Mouse (Mus musculus): ENCODE results near the gene Rad51b. TPM values are rescaled to one million over a fixed set of nuclear protein-coding genes. Genes with fewer than 3 reads are reported as not detected.
A peak's percentile ranks its signal among the peaks of the same experiment; 100 is the strongest.

The Rad51b gene
- polyA plus RNA-seq, 1 experiment from 2014 or later = 6.4 TPM

DNA sequence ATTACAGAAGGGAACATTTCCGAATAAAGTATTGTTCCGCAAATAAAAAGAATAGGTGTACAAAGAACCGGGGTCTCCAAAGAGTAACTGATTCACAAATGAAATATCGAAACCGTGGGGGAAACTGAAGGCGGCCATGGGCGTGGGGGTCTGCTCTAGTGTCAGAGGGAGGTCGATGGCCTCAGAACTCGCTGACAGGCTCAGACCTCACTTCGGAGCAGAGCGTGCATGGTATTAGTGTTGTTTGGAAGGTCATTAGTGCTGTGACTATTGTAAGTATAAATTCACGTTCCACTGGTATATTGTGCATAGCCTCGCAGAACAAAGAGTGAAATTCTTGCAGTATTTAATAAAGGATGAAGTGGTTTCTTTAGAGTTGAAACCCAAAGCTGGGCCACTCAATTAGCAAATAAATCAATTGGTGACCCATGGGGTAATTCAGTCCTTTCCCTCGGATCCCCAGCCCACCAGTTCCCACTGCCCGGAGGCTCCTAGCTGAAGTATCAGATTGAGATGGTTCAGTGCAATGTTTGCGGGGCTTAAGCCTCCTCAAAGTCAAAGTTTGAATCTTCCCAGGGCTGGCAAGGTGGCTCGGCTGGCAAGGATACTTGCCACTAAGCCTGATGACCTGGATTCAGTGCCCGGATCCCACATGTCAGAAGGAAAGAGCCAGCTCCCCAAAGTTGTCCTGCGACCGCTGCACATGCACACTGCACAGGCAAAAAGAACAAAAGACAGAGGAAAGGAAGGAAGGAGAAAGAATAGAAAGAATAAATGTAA is 517.4 kb downstream of the Rad51b start:
- H3K4me1 ChIP-seq = peaks cover 55% of the 10 kb centered on the region
- no peaks in the 10 kb centered on the region for H3K9me3 ChIP-seq
- H3K27me3 ChIP-seq (replicated peaks; ENCODE audit: low read depth, poor library complexity, severe bottlenecking) = peaks cover 24% of the 10 kb centered on the region
- no peak overlapping the region for H3K4me3 ChIP-seq
- peak overlapping the region; percentile 80 for H3K27ac ChIP-seq (replicated peaks)
- 52% methylated on average over 20 of the region's 20 CpGs for WGBS
- DNase-seq (ENCODE audit: low spot score) = no peak
- no peaks in the 10 kb centered on the region for H3K36me3 ChIP-seq (replicated peaks)

DNA sequence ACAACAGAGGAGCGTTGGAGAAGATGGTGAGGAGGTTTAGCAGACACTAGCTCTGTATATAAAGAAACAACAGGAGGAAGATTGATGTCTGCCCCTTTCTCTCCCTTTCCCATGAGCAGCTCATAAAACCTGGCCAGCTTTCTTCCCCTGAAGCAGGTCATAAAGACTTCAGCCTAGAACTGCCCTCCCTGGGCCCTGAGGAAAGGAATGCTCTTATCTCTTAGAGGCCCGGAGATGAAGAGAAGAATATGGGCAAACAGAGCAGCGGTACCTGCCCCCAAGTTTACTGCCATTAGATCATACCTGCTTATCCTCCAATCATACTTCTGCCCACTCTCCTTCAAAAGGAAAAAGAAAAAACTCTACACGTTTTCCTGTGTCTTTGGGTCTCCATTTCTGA is 519.2 kb downstream of the Rad51b start:
- peaks cover 18% of the 10 kb centered on the region for H3K27me3 ChIP-seq (replicated peaks; ENCODE audit: low read depth, poor library complexity, severe bottlenecking)
- no peaks in the 10 kb centered on the region for H3K36me3 ChIP-seq (replicated peaks)
- WGBS = 91% methylated on average over 4 of the region's 4 CpGs
- H3K9me3 ChIP-seq = no peaks in the 10 kb centered on the region
- H3K4me3 ChIP-seq = no peak overlapping the region
- no peak for DNase-seq (ENCODE audit: low spot score)
- peaks cover 62% of the 10 kb centered on the region for H3K4me1 ChIP-seq
- no peak overlapping the region for H3K27ac ChIP-seq (replicated peaks)

DNA sequence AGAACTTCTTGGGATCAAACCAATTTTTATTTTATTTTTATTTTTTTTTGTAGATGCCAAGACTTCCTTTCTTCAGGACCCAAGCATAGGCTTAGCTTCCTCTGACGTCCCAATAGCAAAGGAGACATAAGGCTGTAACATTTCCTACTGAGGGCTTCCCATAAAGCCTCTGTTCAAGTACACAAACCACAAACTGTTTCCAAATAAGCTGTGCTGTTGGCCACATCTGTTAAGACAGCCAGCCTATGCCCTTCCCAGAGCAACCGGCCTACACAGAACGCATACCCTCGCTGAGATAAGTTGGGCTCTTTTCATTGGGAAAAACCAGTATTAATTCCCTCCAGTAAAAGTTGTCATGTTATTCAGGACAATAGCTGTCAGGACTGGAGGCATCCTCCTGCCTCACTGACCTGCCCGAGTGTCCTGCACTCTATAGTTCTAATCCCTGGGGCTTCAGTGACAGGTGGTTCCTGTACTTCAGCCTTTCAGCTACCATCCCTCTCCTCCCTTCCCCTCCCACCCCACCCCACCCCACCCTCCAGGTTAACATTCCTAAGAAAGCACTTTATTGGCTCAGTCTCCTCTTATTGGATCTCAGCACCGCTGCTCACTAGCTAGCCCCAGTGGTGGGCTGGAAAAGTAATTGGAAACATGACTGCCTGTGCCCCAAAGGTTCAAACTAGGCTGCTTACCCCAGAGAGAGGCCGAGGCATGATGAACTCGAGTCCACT is 523.3 kb downstream of the Rad51b start:
- Histone ChIP-seq H3K9me3 (no peaks in the 10 kb centered on the region), H3K4me3 (no peak overlapping the region), H3K36me3 (replicated peaks) (no peaks in the 10 kb centered on the region), H3K27me3 (replicated peaks; ENCODE audit: low read depth, poor library complexity, severe bottlenecking) (peaks cover 18% of the 10 kb centered on the region), H3K4me1 (peaks cover 40% of the 10 kb centered on the region), H3K27ac (replicated peaks) (peak overlapping the region; percentile 61; the same call in 1 of the 2 replicates)
- WGBS = 54% methylated on average over 8 of the region's 8 CpGs
- DNase-seq (ENCODE audit: low spot score) = no peak

DNA sequence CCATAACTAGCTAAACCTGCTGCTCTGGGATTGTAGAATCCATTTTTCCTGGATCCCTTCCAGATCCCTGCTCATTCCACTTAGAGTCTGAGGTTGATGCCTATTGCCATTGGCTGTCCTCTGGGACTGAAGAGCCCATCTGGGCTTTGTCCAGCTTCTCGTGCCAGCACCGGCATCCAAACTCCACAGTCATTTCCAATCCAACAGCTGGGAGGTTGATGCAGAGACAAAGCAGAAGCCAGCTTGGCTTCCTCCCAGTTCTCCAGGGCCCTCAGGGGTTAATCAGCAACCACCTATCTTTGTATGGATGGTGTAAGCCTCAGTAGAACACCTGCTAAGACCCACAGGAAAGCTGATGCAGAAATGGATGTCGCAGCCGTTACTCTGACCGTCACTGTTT is 524.8 kb downstream of the Rad51b start:
- DNase-seq (ENCODE audit: low spot score) = no peak
- H3K4me1 ChIP-seq = peaks cover 53% of the 10 kb centered on the region
- WGBS = 90% methylated on average over 5 of the region's 5 CpGs

DNA sequence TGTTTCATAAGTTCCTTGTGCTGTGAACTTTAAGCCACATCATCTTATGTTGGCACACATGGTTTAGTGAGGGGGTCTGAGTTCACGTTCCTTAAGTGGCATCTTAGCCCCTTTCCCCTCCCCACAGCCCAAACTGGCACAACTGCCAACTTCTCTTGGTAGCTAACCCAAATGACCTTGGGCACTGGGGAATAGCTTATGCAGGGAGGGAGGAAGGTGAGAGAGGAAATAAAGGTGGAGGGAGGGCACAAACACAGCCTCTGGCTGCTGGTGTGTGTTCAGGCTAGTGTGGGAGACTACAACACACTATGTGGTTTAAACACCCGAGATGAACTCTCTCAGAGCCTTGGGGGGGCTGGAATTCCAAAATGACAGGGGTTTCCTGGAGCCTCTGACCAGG is 525.3 kb downstream of the Rad51b start:
- H3K4me1 ChIP-seq = peaks cover 57% of the 10 kb centered on the region
- H3K27ac ChIP-seq (replicated peaks) = 0 out of 2 replicates have a peak overlapping the region, but pooled peaks have one; percentile 20
- H3K36me3 ChIP-seq (replicated peaks) = no peaks in the 10 kb centered on the region
- H3K4me3 ChIP-seq = no peak overlapping the region
- peaks cover 12% of the 10 kb centered on the region; the same call in 1 of the 2 replicates for H3K27me3 ChIP-seq (replicated peaks; ENCODE audit: low read depth, poor library complexity, severe bottlenecking)
- 70% methylated on average over 2 of the region's 2 CpGs for WGBS
- no peaks in the 10 kb centered on the region for H3K9me3 ChIP-seq
- DNase-seq (ENCODE audit: low spot score) = no peak

More for the DNA sequence above, 524.8 kb downstream of the Rad51b start:
- H3K36me3 ChIP-seq (replicated peaks) = no peaks in the 10 kb centered on the region
- 0 out of 2 replicates have a peak overlapping the region, but pooled peaks have one; percentile 20 for H3K27ac ChIP-seq (replicated peaks)
- H3K27me3 ChIP-seq (replicated peaks; ENCODE audit: low read depth, poor library complexity, severe bottlenecking) = peaks cover 14% of the 10 kb centered on the region
- no peaks in the 10 kb centered on the region for H3K9me3 ChIP-seq
- H3K4me3 ChIP-seq = no peak overlapping the region

DNA sequence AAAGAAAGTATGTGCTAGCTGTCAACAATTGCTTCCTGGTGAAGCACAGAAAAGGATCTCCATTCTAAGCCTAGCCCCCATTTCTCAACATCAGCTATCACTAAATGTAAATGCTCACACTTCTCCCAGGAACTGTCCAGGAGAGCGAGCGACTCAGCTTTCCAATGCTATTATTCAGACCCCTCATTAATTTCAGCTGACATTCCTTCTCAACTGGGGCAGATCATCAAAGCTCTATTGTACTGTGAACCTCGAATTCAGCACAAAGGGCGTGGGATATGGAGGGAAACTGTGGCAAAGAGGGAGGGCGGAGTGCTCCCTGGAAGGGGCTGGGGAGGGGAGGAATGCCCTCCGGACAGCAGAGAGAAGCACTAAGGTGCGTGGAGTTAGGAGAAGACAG is 528.8 kb downstream of the Rad51b start:
- H3K4me1 ChIP-seq = peaks cover 58% of the 10 kb centered on the region
- WGBS = 42% methylated on average over 7 of the region's 7 CpGs
- H3K36me3 ChIP-seq (replicated peaks) = no peaks in the 10 kb centered on the region
- no peaks in the 10 kb centered on the region for H3K9me3 ChIP-seq
- H3K27me3 ChIP-seq (replicated peaks; ENCODE audit: low read depth, poor library complexity, severe bottlenecking) = no peaks in the 10 kb centered on the region
- H3K27ac ChIP-seq (replicated peaks) = peak overlapping the region; percentile 69
- DNase-seq (ENCODE audit: low spot score) = no peak
- H3K4me3 ChIP-seq = no peak overlapping the region

DNA sequence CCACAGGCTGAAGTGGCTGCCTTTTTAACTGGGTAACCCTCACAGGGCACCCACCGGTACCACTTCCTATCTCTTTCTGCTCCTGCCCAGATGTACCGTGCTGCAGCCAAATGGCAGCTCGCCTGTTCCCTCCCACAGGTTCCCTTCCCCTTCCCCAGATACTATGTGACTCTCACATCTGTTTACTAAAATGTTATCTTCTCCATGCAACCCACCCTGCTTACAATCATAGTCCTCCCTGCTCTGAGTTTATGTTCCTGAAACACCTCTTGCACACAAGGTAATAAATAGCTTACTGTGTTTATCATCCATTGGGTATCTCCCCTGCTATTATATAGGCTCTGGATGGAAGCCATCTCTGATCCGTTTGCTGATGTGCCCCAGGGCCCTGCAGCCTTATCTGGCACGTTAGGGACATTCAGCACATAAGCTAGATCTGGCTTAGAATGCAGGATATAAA is 530.2 kb downstream of the Rad51b start:
- H3K4me3 ChIP-seq = no peak overlapping the region
- H3K9me3 ChIP-seq = no peaks in the 10 kb centered on the region
- 72% methylated on average over 5 of the region's 5 CpGs for WGBS
- no peak for DNase-seq (ENCODE audit: low spot score)
- no peaks in the 10 kb centered on the region for H3K36me3 ChIP-seq (replicated peaks)
- H3K4me1 ChIP-seq = peaks cover 60% of the 10 kb centered on the region
- H3K27ac ChIP-seq (replicated peaks) = peak overlapping the region; percentile 37
- no peaks in the 10 kb centered on the region for H3K27me3 ChIP-seq (replicated peaks; ENCODE audit: low read depth, poor library complexity, severe bottlenecking)

DNA sequence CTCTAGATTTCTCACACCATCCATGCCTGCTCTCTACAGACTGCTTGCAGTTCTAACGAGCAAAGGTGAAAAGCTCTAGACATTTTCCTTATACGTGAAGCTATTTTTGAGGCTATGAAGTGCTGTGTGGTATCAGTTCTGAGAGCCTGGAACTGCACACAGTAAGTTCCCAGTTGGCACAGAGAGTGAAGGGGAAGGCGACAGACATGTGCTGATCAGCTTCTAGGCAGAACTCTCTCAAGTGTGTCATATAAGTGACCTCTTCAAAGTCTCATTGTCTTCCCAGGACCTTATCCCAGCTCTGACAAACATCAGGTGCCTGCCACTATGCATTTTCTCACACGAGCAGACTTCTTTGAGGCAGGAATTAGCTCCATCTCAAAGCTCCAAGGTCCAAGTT is 530.7 kb downstream of the Rad51b start:
- H3K9me3 ChIP-seq = no peaks in the 10 kb centered on the region
- H3K36me3 ChIP-seq (replicated peaks) = no peaks in the 10 kb centered on the region
- no peaks in the 10 kb centered on the region for H3K27me3 ChIP-seq (replicated peaks; ENCODE audit: low read depth, poor library complexity, severe bottlenecking)
- DNase-seq (ENCODE audit: low spot score) = no peak
- WGBS = 72% methylated on average over 4 of the region's 4 CpGs
- peaks cover 56% of the 10 kb centered on the region for H3K4me1 ChIP-seq
- H3K27ac ChIP-seq (replicated peaks) = peak overlapping the region; percentile 37; the same call in 1 of the 2 replicates
- no peak overlapping the region for H3K4me3 ChIP-seq

DNA sequence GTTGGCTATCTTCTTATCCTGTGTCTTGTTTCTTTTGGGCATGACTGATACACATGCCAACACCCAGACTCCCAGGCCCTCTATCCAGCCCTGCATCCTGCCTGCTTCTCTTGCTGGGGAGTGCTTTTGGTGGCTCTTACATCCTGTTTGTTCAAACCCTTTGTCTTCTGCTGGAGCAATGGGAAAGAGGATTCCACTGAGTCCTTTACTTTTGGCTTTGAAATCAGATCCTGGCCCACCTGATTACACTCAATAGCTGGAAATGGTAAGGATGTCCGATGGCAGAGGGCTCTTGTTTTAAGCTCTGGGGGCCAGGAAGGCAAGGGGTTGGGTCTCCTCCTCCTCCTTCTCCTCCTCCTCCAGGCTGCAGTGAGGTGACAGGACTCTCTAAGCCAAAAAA is 533.6 kb downstream of the Rad51b start:
- Histone ChIP-seq H3K36me3 (replicated peaks) (no peaks in the 10 kb centered on the region), H3K4me1 (peaks cover 45% of the 10 kb centered on the region), H3K27ac (replicated peaks) (peak overlapping the region; percentile 55), H3K9me3 (no peaks in the 10 kb centered on the region), H3K27me3 (replicated peaks; ENCODE audit: low read depth, poor library complexity, severe bottlenecking) (no peaks in the 10 kb centered on the region), H3K4me3 (no peak overlapping the region)
- DNase-seq (ENCODE audit: low spot score) = no peak
- WGBS = 36% methylated on average over 1 of the region's 1 CpGs

DNA sequence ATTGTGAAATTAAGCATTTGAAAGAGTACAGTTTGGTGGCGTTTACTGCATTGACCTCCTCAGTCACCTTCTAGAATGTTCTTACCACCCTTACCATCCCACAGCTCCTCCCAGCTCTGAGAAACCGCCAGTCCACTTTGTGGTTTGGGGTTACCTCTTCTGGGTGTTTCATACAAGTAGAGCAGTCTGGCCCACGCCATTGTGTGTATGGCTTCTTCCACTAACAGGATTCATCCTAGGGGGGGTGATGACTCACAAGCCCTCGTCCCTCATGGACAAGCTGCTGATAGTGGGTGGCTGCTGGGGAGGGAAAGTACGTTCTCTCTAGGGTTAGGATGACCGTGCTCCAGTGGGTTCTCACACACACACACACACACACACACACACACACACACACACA is 535.5 kb downstream of the Rad51b start:
- WGBS = 87% methylated on average over 6 of the region's 6 CpGs
- Histone ChIP-seq H3K9me3 (no peaks in the 10 kb centered on the region), H3K27me3 (replicated peaks; ENCODE audit: low read depth, poor library complexity, severe bottlenecking) (no peaks in the 10 kb centered on the region), H3K27ac (replicated peaks) (no peak overlapping the region), H3K4me3 (no peak overlapping the region), H3K36me3 (replicated peaks) (no peaks in the 10 kb centered on the region), H3K4me1 (peaks cover 37% of the 10 kb centered on the region)
- DNase-seq (ENCODE audit: low spot score) = no peak

DNA sequence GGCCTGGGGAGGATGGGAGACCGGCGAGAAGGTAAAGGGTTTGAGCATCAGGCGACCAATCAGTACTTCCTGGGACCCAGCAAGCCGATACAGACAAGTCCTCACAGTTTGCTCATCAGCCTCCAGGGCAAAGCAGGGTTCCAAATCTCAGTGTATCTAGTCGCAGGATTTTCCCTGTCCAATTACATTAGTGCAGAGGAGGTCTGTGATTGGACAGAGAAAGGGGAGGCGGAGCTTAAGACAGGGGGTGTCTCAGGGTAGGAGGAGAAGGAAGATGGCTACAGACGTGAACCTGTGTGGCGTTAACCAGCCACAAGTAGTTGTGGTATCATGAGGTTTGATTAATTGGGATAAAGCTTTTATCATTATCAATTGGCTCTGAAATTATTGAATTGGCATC is 538.4 kb downstream of the Rad51b start:
- Histone ChIP-seq H3K36me3 (replicated peaks) (no peaks in the 10 kb centered on the region), H3K9me3 (no peaks in the 10 kb centered on the region), H3K27ac (replicated peaks) (no peak overlapping the region), H3K4me1 (peaks cover 49% of the 10 kb centered on the region), H3K27me3 (replicated peaks; ENCODE audit: low read depth, poor library complexity, severe bottlenecking) (no peaks in the 10 kb centered on the region), H3K4me3 (no peak overlapping the region)
- DNase-seq (ENCODE audit: low spot score) = no peak
- WGBS = 90% methylated on average over 8 of the region's 8 CpGs

DNA sequence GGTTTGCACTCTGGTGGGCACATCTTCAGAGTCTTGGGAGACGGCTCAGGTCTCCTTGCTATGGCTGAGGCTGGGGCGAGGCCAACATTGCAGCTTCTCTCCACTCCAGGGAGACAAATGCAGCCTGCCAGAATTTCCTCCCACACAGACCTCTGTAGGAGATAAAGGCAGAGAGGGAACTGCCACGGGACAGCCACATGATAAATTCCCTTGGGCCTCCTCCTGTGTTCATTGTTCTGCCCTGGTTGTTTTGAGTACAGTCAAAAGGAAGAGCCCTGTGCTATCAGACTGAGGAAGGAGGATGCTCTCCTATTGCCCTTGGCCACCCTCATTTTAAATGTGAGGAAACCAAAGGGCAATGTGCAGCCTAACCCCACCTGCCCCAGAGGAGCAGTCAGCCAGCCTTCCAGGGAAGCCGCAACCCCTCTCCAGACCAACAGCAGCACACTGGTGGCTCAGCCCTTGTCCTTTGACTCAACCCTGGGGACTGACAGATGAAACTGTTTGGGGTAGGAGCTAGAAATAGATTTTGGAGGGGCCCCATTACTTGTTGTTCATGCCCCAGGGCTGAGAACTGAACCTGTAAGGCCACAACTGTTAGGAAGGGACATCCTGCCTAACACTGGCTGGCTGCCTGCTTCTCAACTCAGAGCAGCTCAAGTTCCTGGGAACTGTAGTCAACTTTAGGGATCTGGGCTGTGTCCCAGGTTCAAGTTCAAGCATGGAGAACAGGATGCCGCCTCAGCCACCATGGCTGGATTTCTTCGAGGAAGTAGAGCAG is 541.3 kb downstream of the Rad51b start:
- H3K4me3 ChIP-seq = no peak overlapping the region
- no peaks in the 10 kb centered on the region for H3K36me3 ChIP-seq (replicated peaks)
- H3K27ac ChIP-seq (replicated peaks) = peak overlapping the region; percentile 85
- no peaks in the 10 kb centered on the region for H3K9me3 ChIP-seq
- H3K4me1 ChIP-seq = peaks cover 65% of the 10 kb centered on the region
- DNase-seq (ENCODE audit: low spot score) = no peak
- WGBS = 57% methylated on average over 6 of the region's 6 CpGs
- H3K27me3 ChIP-seq (replicated peaks; ENCODE audit: low read depth, poor library complexity, severe bottlenecking) = no peaks in the 10 kb centered on the region

Data from embryonic facial prominence, embryonic 10.5 days (tissue).